Mouse (Mus musculus) urinary bladder, postnatal 10 days (tissue): ENCODE measurements around the gene Tram1l1.
"Not testable (repeated sequence)": the region's sequence is repeated elsewhere in the genome, so short reads cannot be mapped to it uniquely, and the experiment has no call there.

Source experiments
- DNase-seq: peaks from one replicate; pipeline ENCODE4 v3.0.0; 2022; ENCODE audit warnings: low spot score

Tram1l1 gene

DNA sequence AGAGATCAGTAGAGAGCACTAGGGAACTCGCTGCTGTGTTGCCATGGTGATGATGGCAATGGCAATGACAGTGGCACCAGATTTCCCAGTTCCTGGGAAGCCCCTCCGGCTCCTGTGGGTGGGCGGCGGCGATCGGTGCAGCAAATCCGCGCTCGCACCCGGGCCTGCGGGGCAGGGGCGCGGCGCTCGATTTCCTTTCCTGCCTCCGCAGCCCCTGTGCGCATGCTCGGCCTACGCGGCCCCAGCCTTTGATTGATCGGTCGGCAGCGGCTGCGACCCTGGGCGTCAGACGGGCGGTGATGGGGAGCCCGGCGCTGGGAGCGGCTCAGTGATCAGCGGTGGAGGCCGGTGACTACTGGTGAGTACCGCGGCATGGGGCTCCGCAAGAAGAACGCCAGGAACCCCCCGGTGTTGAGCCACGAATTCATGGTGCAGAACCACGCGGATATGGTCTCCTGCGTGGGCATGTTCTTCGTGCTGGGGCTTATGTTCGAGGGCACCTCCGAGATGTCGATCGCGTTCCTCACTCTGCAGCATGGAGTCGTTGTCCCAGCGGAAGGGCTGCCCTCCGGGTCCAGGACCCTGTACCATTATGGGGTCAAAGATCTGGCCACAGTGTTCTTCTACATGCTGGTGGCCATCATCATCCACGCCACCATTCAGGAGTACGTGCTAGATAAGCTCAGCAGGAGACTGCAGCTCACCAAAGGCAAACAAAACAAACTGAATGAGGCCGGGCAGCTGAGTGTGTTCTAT, at the start of gene Tram1l1:
Tram1l1 (plus strand) TSS at position 35 of the 756 bp plus-strand sequence.
- no peak for DNase-seq

DNA sequence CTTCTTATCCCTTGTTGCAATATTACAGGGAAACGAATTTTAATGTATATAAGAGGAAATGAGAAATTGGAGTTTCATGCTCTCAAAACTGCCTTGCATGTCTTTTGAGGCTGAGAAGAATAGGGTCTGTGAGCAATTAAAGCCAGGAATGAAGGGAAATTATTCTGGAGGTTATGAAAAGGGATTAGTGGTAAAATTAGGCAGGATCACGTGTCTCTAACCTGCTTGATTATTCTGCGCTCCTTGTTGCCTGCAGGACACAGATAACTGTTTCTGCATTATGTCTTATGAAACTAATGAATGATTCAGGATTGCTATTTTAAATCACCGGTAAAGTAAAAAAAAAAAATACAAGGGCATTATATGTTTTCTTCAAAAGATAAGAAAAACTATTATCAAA, 49.4 kb upstream of the Tram1l1 start:
- no peak for DNase-seq

DNA sequence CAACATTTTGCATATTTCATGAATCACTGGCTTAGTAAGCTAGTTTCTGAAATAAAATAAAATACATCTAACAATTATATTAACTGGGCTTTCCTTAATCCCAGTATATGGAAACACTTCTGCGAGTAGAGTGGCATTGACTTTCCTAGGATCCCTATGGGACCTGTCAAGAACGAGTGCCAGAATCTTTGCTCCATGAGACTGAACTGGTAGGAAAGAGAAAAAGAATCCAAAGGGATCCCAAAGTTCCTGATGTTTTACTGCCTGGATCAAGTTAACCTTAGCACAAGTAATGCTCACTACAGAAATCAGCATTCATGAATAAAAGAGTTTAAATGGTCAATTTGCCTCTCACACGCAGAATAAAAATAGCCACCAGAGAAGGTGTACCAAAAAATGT, 49.0 kb upstream of the Tram1l1 start:
- DNase-seq: no peak

DNA sequence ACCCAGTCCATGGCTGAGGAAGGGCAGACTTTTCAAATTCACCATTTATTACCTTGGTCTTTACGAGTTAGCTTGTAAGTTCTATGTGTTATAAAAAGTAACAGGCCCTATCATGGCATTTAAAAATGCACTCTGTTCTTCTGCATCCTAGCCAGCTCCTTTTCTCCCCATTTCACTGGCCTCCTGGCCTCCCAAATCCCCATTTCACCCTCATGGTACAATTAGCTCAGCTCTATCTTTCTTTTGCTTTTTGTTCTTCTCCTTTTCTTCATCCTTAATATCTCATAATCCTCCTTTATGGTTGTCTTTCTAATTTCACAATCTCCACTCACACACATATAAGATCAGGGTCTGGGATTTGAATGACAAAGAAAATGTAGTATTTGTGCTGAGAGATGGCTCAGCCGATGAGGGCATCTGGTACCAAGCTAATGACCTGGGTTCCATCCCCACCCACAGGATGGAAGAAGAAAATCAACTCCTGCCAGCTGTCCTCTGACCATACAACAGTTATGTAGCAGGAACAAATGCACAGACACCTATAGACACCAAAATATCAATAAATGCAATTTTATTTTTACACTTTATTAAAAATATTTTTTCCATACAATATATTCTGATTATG, 48.1 kb upstream of the Tram1l1 start:
- DNase-seq: no peak

DNA sequence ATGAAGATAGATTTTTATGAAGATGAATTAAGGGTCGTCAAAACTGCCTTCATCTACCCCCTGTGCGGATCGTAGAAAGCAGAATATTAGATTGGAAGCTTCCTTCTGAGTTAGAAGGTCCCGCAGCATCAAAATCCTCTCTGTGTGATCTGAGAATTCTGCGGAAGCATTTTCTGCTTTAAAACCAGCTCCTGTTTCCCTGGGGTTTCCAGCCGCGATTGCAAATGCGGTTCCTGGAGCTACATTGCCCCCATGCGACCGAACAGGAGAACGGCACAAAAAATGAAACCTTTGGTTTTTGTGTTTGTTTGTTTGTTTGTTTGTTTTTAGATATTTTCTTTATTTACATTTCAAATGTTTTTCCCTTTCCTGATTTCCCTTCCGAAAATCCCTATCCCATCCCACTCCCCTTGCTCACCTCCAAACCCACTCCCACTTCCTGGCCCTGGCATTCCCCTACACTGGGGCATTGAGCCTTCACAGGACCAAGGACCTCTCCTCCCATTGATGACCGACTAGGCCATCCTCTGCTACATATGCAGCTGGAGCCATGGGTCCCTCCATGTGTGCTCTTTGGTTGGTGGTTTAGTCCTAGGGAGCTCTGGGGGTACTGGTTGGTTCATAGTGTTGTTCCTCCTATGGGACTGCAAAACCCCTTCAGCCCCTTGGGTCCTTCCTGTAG, 45.6 kb upstream of the Tram1l1 start:
- not testable (repeated sequence) for DNase-seq

DNA sequence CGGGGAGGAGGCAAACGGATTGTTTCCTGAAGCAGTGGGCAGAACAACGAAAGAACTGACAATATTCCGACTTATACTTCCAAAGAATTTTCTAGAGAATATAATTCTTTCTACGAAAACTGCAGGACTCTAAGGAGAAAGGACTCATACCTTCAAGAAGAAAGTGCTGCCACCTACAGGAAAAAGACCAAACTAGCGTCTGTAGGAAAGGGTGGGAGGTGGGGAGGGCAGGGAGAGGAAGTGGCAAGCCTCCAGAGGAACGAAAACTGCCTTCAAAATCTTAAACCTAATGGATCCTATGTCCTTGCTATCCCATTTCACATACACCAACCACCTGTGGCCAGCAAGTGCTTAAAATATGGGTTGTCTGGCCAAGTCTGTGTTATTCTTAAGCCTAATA, 31.7 kb upstream of the Tram1l1 start:
- DNase-seq: not testable (repeated sequence)

DNA sequence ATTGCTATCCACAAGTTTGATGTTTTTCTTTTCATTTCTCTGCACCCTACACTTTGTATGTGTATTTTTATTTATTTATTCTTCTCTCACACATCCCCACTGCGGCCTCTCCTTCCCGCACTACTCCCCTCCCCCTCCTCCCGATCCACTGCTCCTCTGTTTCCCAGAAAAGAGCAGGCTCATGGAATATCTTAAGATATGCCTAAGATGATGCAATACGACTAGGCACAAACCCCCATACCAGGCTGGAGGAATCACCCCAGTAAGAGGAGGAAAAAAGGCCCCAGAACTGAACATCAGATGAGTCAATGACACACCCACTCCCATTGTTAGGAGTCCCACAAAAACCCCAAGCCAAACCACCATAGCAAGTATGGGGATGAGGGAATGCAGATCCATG, 1.4 kb upstream of the Tram1l1 start:
- DNase-seq: no peak

DNA sequence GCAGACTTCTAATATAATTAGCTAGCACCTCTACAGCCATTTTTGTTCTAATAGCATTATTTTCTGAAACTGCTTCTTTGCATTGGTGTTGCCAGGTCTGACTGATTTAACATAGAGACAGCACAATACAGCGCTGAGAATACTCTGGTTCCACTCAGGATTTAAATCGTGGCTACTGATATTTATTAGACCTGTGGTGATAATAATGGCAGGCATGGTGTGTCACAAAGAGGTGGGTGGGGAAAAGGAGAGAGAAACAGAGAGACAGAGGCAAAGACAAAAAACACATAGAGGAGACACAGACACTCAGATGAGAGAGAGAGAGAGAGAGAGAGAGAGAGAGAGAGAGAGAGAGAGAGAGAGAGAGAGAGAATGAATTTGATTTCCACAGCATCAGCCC, 257 bp upstream of the Tram1l1 start:
- DNase-seq: no peak

DNA sequence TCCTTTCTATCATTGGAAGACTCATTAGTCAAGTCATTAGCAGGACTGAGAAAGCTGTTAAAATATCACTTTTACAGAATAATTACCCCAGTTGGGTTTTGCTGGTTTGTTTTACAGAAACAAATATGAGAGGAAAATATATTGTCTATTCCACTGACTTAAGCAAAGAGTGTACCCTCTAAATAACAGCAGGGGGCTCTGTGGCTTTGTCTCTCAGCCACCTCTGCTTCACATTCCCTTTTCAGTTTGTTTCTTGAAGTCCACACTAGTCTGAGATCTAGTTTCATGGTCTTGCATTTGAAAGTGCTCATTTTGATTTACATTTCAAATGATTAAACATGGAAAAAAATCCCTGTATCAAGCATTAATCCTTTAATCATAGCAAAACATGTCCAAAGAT, 25.8 kb downstream of the Tram1l1 start:
- no peak for DNase-seq

DNA sequence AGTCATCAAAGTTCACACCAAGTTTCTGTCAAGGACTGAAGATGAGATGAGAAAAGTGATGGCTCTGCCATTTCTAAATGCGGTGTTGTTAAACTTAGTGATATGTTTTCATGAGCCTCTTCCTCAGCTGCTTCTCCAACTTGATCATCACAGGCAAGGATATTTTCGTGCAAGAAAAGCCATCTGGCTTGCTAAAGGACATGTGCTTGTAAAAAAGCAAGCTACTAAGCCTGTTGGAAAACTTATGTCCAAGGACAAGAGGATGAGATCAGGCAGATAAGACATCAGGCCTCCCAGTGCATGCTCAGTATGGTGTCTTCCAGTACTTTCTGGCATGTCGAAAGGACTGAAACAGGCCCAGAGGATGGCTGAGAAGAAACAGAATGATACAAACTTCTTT, 36.9 kb downstream of the Tram1l1 start:
- DNase-seq: no peak

DNA sequence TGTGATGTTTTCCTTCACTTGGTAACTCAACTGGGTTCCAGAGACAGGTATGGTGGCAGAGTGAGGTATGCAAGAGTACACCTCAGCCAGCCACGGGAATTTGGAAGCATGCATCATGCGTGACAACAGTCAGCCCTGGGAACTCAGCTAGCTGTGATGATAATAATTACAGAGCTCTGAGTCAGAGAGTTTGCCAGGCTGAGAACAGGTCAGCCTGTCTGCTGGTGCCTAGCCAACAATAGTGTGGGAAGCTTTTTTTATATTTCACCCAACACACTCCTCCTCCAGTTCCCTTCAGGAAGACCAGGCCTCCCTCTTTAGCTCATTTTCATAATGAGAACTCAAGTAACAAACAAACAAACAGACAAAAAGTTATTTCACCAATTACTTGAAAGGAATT, 51.4 kb downstream of the Tram1l1 start:
- no peak for DNase-seq
